Mouse (Mus musculus): Measurements from ENCODE around the gene Clip4. TPM values are rescaled to one million over a fixed set of nuclear protein-coding genes. Genes with fewer than 3 reads are reported as not detected.
"Not testable (repeated sequence)": the region's sequence is repeated elsewhere in the genome, so short reads cannot be mapped to it uniquely, and the experiment has no call there.

The Clip4 gene
- not detected in 2 replicates for total RNA-seq (2017)

DNA sequence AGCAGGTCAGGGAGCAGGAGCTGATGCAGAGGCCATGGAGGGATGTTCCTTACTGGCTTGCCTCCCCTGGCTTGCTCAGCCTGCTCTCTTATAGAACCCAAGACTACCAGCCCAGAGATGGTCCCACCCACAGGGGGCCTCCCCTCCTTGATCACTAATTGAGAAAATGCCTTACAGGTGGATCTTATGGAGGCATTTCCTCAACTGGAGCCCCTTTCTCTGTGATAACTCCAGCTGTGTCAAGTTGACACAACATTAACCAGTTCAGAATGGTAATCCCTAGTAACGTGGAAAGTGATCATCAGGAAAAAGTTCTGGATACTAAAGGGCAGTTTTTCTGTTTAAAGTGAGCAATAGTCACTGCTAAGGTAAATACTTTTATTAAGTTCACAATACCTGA lies at the start of gene Clip4:
Gene Clip4, plus strand, starts transcription at position 301 of the 400 bp plus-strand sequence.
- ATAC-seq (ENCODE audit: extremely low read depth, insufficient number of reproducible peaks, low FRiP score, poor library complexity, severe bottlenecking), result not testable (repeated sequence)

- ATAC-seq (ENCODE audit: extremely low read depth, insufficient number of reproducible peaks, low FRiP score, poor library complexity, severe bottlenecking), result no peak
Observed at GRCm38 (mm10) chr17:71720434-71720833, 47.8 kb upstream of the Clip4 start.

DNA sequence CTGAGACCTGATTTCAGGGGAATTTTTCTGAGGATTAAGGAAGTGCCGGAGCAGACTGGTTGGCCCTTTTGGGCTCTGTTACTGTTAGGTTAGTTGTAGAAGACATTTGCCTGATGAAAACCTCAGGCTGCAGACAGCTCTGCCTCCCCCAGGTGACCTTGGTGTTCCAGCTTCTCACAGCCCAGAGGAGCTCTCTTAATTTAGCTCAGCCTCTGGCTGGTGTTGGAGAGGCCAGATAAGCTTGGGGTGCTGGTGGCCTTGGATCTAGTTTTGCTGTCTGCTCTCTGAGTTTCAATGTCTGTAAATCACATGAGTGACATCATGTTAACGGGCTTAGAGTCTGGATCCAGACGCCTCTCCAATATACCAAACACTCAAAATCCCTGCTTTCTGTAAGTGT lies 47.3 kb upstream of the Clip4 start:
- ATAC-seq (ENCODE audit: extremely low read depth, insufficient number of reproducible peaks, low FRiP score, poor library complexity, severe bottlenecking), result no peak

DNA sequence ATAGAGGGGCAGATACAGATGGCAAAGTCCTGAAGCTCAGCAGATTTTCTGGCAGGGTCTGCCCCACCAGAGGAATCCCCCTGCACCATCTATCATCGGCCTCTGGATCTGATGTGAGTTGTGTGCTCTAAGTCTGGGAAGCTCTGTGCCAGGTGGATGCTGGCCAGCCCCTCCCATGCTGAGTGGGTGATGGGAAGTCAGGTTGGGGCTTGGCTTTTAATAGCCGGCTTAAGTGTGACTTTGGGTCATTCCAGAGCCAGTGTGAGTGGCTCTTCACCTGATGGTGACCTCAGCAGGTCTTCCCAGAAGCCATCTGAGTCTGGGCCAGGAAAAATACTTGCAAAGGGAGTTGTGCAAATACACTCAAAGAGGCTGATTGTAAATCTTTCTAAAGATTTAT lies 37.6 kb upstream of the Clip4 start:
- no peak for ATAC-seq (ENCODE audit: extremely low read depth, insufficient number of reproducible peaks, low FRiP score, poor library complexity, severe bottlenecking)

DNA sequence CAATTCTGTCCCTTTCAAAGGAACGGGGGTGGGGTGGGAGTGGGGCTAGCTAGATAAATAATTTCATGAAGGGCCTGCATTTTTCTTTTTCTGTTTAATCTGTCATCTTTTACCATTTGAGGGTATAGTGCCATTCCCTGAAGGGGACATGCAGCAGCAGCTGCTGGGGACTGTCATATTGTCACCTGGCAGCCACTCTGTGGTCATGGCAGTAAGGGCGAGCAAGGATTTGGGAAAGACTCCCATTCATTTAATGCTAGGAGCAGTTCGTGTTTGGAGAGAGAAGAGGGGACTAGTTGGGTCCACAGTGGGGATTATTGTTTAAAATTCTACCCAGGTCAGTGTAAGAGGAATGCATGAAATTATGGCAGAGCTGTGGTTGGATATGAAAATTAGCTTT lies 31.8 kb upstream of the Clip4 start:
- ATAC-seq (ENCODE audit: extremely low read depth, insufficient number of reproducible peaks, low FRiP score, poor library complexity, severe bottlenecking), result no peak

- ATAC-seq (ENCODE audit: extremely low read depth, insufficient number of reproducible peaks, low FRiP score, poor library complexity, severe bottlenecking), result no peak
Observed at GRCm38 (mm10) chr17:71742156-71742555, 26.1 kb upstream of the Clip4 start.

GRCm38 (mm10) chr17:71742935-71743334 lies 25.3 kb upstream of the Clip4 start:
- no peak for ATAC-seq (ENCODE audit: extremely low read depth, insufficient number of reproducible peaks, low FRiP score, poor library complexity, severe bottlenecking)

- ATAC-seq (ENCODE audit: extremely low read depth, insufficient number of reproducible peaks, low FRiP score, poor library complexity, severe bottlenecking), result no peak
Observed at GRCm38 (mm10) chr17:71746114-71746513, 22.2 kb upstream of the Clip4 start.

- ATAC-seq (ENCODE audit: extremely low read depth, insufficient number of reproducible peaks, low FRiP score, poor library complexity, severe bottlenecking), result no peak
Observed at GRCm38 (mm10) chr17:71747561-71747960, 20.7 kb upstream of the Clip4 start.

- no peak for ATAC-seq (ENCODE audit: extremely low read depth, insufficient number of reproducible peaks, low FRiP score, poor library complexity, severe bottlenecking)
Observed at GRCm38 (mm10) chr17:71749616-71750168, 18.6 kb upstream of the Clip4 start.

DNA sequence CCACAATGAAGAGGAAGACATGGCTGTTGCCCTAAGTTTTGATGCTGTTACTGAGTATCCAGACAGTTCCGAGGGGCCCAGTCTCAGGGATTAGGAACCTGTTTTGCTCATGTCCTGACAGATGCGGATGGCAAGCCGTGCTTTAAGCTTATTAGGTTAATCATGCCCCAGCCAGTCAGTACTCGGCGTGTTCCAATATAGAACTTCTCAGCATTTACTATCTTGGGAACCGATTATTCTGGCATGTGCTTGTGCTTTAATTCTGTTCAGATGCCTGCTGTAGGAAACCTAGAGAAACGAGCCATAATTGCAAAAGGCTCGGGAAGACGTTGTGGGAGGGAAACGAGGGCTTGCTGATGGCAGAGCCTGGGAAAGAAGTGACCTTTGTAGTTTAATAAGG lies 15.4 kb upstream of the Clip4 start, which contains the start of gene Pcare:
Gene Pcare, minus strand, starts transcription at position 64 of the 400 bp plus-strand sequence.
- ATAC-seq (ENCODE audit: extremely low read depth, insufficient number of reproducible peaks, low FRiP score, poor library complexity, severe bottlenecking), result no peak

GRCm38 (mm10) chr17:71760536-71760935 lies 7.7 kb upstream of the Clip4 start:
- ATAC-seq (ENCODE audit: extremely low read depth, insufficient number of reproducible peaks, low FRiP score, poor library complexity, severe bottlenecking), result no peak

- ATAC-seq (ENCODE audit: extremely low read depth, insufficient number of reproducible peaks, low FRiP score, poor library complexity, severe bottlenecking), result no peak
Observed at GRCm38 (mm10) chr17:71769564-71769963, 1.3 kb downstream of the Clip4 start.

DNA sequence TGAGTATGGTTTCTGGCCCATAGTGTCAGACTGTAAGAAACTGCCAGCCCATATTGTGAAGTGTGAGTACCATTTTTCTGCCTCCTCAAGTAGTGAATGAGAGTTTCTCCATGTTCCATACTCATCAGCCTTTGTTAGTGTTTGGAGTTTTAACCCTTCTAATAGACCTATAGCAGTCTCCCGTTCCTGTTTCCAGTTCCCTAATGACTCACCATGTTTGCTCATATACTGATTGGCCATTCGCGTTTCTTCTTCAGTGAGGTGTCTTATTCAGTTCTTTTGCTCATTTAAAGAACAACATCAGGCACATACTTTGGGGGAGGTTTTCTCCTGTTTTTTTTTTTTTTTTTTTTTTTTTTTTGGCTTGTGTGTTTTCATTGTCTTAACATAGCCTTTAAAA lies 2.4 kb downstream of the Clip4 start:
- ATAC-seq (ENCODE audit: extremely low read depth, insufficient number of reproducible peaks, low FRiP score, poor library complexity, severe bottlenecking), result no peak

- no peak for ATAC-seq (ENCODE audit: extremely low read depth, insufficient number of reproducible peaks, low FRiP score, poor library complexity, severe bottlenecking)
Observed at GRCm38 (mm10) chr17:71774173-71774572, 5.9 kb downstream of the Clip4 start.

GRCm38 (mm10) chr17:71775279-71775678 lies 7.0 kb downstream of the Clip4 start:
- ATAC-seq (ENCODE audit: extremely low read depth, insufficient number of reproducible peaks, low FRiP score, poor library complexity, severe bottlenecking), result no peak

DNA sequence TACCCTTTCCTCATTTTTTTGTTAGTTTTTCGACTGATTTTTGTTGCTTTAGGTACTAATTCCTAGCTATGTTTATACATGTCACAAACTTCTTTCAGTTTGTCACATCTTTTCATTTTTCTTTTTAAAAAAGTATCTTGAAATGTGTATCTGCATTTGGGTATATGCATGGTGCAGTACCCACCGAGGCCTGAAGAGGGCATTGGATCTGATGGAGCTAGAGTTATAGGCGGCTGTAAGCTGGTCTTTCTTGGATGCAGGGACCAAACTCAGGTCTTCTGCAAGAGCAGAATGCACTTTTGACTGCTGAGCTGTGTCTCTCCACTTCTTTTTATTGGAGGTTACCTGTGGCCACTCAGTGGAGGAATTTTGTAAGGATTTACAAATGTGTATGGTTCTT lies 10.4 kb downstream of the Clip4 start:
- no peak for ATAC-seq (ENCODE audit: extremely low read depth, insufficient number of reproducible peaks, low FRiP score, poor library complexity, severe bottlenecking)

GRCm38 (mm10) chr17:71780490-71780889 lies 12.2 kb downstream of the Clip4 start:
- ATAC-seq (ENCODE audit: extremely low read depth, insufficient number of reproducible peaks, low FRiP score, poor library complexity, severe bottlenecking), result no peak

DNA sequence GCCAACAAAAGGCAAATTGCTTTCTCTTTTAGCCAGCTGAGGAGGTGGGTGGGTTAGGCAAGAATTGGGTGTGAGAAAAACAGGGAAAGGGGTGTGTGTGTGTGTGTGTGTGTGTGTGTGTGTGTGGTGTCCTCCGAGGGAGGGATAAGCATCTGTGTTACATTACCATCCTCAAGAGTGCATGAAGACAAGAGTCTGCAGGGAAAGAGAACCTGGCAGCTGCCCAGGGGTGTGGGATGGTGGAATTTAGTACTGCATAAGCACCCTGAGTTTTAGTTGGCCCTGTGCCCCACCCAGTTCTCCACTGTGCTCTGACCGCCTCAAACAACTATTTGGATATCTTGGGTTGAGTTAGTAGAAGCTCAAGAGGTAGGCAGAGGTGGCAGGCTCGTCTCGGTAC lies 12.7 kb downstream of the Clip4 start:
- no peak for ATAC-seq (ENCODE audit: extremely low read depth, insufficient number of reproducible peaks, low FRiP score, poor library complexity, severe bottlenecking)

- ATAC-seq (ENCODE audit: extremely low read depth, insufficient number of reproducible peaks, low FRiP score, poor library complexity, severe bottlenecking), result no peak
Observed at GRCm38 (mm10) chr17:71782242-71782698, 14.0 kb downstream of the Clip4 start.

- ATAC-seq (ENCODE audit: extremely low read depth, insufficient number of reproducible peaks, low FRiP score, poor library complexity, severe bottlenecking), result no peak
Observed at GRCm38 (mm10) chr17:71782699-71783365, 14.6 kb downstream of the Clip4 start.

Measured in neutrophil, adult 5-6 weeks (primary cell).